Mouse (Mus musculus) embryo, embryonic 11.5 days (tissue): ENCODE measurements at regions not wholly inside any gene's neighbourhood (a gene's known extent, or its start where the extent isn't known, plus 50 kb on each side); places are given as distances from the start of the nearest gene placed in this dataset.

Source experiments
- DNase-seq: peaks from one replicate; pipeline ENCODE4 v3.0.0-alpha.2; 2012; ENCODE audit warnings: low read depth, low spot score

GRCm38 (mm10) chr2:172773176-172773575, 166.9 kb downstream of the Bmp7 start:
- peak; percentile 32 for DNase-seq

GRCm38 (mm10) chr2:172776485-172776884, 163.6 kb downstream of the Bmp7 start:
- no peak for DNase-seq

DNA sequence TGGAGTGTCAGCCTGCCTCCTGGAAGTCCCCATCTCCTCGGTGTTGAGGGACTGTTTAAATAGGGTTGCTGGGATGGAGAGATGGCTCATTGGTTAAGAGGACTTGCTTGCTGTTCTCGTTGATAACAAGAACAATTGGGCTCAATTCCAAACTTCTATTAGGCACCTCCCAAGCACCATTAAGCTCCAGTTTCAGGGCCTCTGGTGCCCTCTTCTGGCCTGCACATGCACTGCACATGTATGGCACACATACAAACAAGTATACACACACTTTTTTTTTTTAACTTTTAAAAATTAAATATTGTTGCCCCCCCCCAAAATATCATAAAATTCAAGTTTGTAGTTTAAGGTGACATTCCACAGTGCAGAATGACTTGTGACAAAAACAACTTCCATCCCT, 162.3 kb downstream of the Bmp7 start:
- DNase-seq, result no peak

GRCm38 (mm10) chr2:172779096-172779495, 161.0 kb downstream of the Bmp7 start:
- no peak for DNase-seq

- DNase-seq, result no peak
Measured at GRCm38 (mm10) chr2:172782686-172783085, 157.4 kb downstream of the Bmp7 start.

- DNase-seq, result no peak
Measured at GRCm38 (mm10) chr2:172786297-172786696, 153.8 kb downstream of the Bmp7 start.

DNA sequence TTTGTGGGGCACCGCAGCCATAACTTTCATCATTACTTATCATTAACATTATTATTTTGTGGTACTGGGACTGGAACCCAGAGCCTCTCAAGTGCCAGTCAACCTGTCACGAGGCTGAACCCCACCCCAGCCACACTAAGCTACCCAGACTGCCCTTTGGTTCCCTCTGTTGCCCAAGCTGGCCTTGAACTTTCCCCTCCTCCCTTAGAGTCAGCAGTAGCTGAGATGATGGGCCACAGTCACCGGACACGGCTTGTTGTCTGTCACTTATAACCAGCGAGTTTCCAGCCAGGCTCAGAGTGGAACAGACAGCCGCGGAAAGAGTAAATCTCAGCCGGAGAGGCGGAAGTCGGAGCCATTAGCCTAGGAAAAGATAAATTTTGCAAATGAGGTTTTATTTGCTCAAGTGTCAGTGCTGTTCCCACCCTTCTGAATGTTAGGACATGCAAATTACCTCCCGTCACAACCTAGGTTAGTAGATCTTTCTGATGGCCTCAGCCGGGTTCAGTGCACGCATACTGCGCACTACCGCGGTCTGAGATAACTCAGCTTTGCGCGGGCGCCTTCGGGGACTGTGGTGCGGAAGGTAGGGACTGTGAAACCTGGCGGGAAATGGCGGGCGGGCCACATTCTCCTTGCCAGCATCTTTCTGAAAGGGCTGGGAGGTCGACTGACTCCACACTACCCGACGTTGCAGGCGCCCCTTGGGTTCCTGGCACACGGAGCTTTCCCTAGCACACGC, 152.7 kb downstream of the Bmp7 start:
- DNase-seq, result no peak

DNA sequence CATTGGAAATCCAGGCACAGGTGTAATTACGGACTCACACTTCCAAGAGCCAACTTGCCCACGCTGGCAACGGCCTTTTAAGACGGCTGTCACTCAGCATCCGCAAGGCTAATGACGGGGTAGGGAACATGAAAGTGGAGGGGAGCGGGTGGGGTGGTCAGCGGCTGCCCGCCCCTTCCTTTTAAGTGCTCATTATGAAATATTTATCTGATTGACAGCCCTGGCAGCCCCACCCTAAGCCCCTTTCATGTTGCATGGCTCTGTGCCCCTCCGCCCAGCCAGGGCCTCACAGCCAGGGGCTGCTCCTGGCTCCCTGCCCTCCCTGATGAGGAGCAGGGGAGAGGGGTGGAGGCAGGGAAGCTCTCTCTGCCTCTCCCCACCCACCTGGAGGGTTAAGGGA, 150.9 kb downstream of the Bmp7 start:
- DNase-seq, result no peak

- no peak for DNase-seq
Measured at GRCm38 (mm10) chr2:172792555-172792954, 147.6 kb downstream of the Bmp7 start.

GRCm38 (mm10) chr2:172793991-172794390, 146.1 kb downstream of the Bmp7 start:
- DNase-seq, result no peak

DNA sequence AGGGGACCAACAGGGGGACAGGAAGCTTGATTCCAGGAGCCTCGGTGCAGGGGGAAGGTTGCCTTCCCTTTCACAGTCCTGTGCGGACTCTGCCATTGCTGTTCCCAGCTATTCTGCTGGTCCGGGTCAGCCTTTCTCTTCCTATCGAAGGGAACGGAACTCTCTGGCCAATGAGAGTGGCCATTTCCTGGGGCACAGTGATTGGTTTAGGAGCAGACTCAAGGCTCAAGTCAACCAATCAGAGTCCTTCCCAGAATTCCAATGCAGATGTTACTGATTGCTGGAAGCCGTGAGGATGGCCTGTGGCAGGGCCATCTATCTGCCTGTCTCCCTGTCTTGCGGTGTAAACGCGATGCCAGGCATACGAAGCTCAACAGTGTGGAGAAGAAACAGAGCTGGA, 145.3 kb downstream of the Bmp7 start:
- DNase-seq, result no peak

DNA sequence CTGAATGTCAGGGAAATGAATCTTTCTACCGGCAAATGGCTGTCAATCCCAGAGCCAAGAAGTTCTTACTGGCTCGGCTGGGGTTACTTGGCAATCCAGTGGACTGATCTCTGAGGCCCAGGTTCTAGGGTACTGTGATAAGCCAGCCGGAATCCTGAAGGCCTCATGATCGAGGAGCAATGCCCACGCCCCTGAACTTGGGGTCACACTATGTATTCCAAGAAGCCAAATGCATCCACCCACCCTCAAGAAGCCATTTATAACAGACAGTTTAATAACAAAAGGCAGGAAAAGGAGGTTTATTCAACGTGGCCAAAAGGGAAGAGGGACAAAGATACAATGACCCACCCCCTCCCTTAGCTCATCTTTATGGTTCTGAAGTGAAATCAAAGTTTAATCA, 144.0 kb downstream of the Bmp7 start:
- no peak for DNase-seq

- DNase-seq, result no peak
Measured at GRCm38 (mm10) chr2:172796955-172797354, 143.2 kb downstream of the Bmp7 start.

DNA sequence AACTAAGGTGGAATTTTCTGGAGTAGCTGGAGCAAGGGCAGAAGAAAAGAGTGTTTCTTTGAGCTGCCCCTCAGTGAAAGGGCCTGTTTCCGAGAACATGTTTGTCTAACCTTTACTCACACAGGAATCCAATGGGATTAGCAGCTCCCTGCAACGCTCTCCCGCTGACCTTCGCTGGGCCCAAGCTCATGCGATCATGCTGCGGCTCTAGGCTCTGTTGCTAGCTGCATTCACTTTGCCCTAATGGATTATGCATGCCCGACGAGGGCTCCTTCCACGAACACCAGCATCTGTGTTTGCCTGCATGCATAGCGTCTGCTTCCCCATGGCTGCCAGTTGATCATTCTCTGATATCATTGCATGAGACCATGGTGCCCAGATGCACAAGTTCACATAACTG, 140.2 kb downstream of the Bmp7 start:
- DNase-seq, result no peak

GRCm38 (mm10) chr2:172800801-172801200, 139.3 kb downstream of the Bmp7 start:
- DNase-seq, result no peak

DNA sequence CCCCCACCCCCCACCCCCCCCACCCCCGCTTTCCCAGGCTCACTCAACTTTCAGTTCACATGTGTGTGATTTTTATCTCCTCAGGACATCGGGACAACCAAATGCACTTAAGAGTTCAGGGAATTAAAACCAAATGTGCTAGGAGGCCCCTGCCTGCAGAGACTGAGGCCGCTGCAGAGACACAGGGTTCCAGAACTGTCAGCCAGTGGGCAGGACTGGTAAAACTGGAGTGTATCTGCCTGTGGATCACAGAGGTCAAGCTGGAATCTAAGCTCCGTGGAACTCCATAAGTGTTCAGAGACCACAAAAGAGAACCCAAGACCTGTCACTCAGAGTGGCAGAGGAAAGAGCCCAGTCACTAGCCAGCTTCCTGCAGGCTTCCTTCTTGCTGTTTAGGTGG, 138.3 kb downstream of the Bmp7 start:
- DNase-seq, result no peak

DNA sequence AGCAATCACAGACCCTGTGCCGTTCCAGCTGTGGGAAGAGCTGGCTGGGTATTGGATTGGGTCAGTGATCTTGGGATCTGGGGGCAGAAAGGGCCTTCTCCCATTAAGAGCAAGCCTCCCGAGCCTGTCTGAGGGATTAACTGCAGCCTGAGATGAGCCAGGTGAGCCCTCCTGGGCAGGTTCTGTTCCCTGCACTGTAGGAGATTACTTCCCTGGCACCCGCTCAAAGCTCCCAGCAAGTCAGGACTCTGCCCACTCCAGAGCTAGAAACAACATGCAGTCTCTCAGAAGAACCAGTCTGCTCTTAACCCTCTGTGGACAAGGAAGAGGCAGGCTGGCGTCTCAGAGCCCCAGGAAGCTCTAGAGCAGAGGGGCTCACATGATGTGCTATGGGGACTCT, 132.7 kb downstream of the Bmp7 start:
- no peak for DNase-seq

GRCm38 (mm10) chr2:172809306-172809705, 130.8 kb downstream of the Bmp7 start:
- no peak for DNase-seq

DNA sequence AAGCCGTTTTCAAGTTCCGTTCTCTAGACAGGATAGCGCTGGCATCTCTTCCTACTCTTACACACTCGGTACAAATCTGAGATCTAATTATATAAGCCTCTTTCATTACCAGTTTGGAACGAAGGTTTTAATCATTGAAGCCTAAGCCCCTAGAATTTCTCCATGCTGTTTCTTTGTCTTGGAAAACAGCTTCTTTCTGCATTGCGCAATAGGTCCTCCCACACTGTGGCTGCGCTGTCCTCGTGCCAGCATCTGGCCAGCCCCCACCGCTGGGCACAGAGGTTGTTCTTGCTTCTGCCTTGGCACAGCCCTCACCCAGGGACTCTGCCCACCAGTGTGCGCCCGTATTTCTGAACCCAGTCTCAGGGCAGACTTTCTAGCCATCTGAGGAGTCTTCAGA, 126.8 kb downstream of the Bmp7 start:
- no peak for DNase-seq

GRCm38 (mm10) chr2:172813906-172814305, 126.2 kb downstream of the Bmp7 start:
- no peak for DNase-seq

- no peak for DNase-seq
Measured at GRCm38 (mm10) chr2:172815146-172815545, 125.0 kb downstream of the Bmp7 start.

DNA sequence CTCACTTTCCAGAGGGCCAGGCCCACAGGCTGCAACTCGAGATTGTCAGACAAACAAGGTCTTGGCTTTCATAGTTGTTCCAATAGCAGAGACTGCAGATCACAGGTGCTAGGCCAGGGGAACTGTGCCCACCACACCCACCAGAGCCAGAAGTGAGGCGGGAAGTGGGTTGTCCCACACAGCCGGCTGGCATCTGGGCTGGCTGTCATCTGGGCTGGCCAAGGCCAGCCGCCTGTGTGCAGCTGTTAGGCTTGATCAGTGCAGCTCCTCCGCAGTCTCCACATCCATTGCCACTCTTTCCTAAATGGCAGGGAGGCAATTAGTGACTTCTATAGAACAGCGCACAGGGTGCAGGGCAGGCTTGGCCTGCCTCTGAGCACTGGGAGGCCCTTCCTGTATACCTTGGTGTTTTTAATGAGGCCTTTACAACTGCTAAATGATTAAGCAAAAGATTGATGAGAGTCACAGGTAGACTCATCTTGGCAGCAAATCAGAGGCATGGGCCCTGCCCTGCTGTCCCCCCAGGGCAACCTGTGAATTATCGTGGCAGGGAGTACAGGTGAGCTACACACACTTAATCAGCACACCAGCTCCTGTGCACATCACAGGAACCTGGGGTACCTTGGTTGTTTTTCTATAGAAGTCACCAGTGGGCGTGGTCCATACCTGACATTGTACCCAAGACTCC, 122.9 kb downstream of the Bmp7 start:
- no peak for DNase-seq
